Mouse (Mus musculus) urinary bladder, postnatal 4 days (tissue): Measurements from ENCODE around the gene Bicral.

Experiments
- DNase-seq, 2 experiments: peaks; one replicate each; pipeline ENCODE4 v3.0.0; 2021 to 2022; ENCODE audit warnings: low spot score in 2 of 2

Bicral gene

GRCm38 (mm10) chr17:46751794-46752556 is 106.3 kb downstream of the Bicral start, which contains the start of gene Cnpy3:
Cnpy3 (minus strand) TSS chr17:46752214.
- peak; percentile 97 to 99 for DNase-seq

GRCm38 (mm10) chr17:46751056-46751793 is 107.1 kb downstream of the Bicral start:
- DNase-seq, result no peak

GRCm38 (mm10) chr17:46750580-46750979 is 107.7 kb downstream of the Bicral start:
- no peak for DNase-seq

GRCm38 (mm10) chr17:46749282-46749681 is 109.0 kb downstream of the Bicral start:
- DNase-seq, result no peak
